Mouse (Mus musculus): ENCODE measurements around the gene Psen2. TPM values are rescaled to one million over a fixed set of nuclear protein-coding genes. Genes with fewer than 3 reads are reported as not detected.

Psen2 gene
- polyA plus RNA-seq (2014; fragmentation: Nextera tagmentation; extraction: Ambion mirVana): 7.4 and 8.3 TPM in 2 replicates

- H3K36me3 ChIP-seq (ENCODE audit: control insufficient read depth, insufficient read depth, low read length): no peaks in the 10 kb centered on the region
- H3K27ac ChIP-seq (replicated peaks; ENCODE audit: low read depth, low read length): no peak within 1 kb of the TSS
- H3K9ac ChIP-seq (ENCODE audit: low read length): no peak within 1 kb of the TSS
- no peaks in the 10 kb centered on the region for H3K9me3 ChIP-seq (ENCODE audit: control insufficient read depth, low read length)
- no peak within 1 kb of the TSS for H3K4me3 ChIP-seq (ENCODE audit: low read depth, low read length)
- DNase-seq (ENCODE audit: low spot score) (peak; percentile 57), ATAC-seq (ENCODE audit: insufficient number of reproducible peaks, low FRiP score, low TSS enrichment, low read depth) (no peak)
- H3K4me2 ChIP-seq (ENCODE audit: low read depth, severe bottlenecking): no peak within 1 kb of the TSS
- no peaks in the 10 kb centered on the region for H3K27me3 ChIP-seq (ENCODE audit: control insufficient read depth, insufficient read depth, low read length)
- WGBS: 25% methylated on average over 7 of the region's 7 CpGs
- H3K4me1 ChIP-seq (ENCODE audit: control insufficient read depth, insufficient read depth, low read length): no peaks in the 10 kb centered on the region
These were observed at the start of gene Psen2 for GRCm38 (mm10) chr1:180263364-180263997. Gene Psen2 (minus strand): TSS chr1:180263438.

GRCm38 (mm10) chr1:180312792-180313311 is 49.6 kb upstream of the Psen2 start:
- DNase-seq (ENCODE audit: low spot score) (no peak), ATAC-seq (ENCODE audit: insufficient number of reproducible peaks, low FRiP score, low TSS enrichment, low read depth) (no peak; the same call in 1 of the 2 replicates)

GRCm38 (mm10) chr1:180312286-180312685 is 49.0 kb upstream of the Psen2 start:
- Histone ChIP-seq H3K4me3 (ENCODE audit: low read depth, low read length) (no peak overlapping the region), H3K27ac (replicated peaks; ENCODE audit: low read depth, low read length) (no peak overlapping the region), H3K9me3 (ENCODE audit: control insufficient read depth, low read length) (no peaks in the 10 kb centered on the region), H3K27me3 (ENCODE audit: control insufficient read depth, insufficient read depth, low read length) (no peaks in the 10 kb centered on the region), H3K4me1 (ENCODE audit: control insufficient read depth, insufficient read depth, low read length) (peaks cover 3% of the 10 kb centered on the region; the same call in 1 of the 2 replicates), H3K4me2 (ENCODE audit: low read depth, severe bottlenecking) (no peak overlapping the region), H3K9ac (ENCODE audit: low read length) (no peak overlapping the region), H3K36me3 (ENCODE audit: control insufficient read depth, insufficient read depth, low read length) (no peaks in the 10 kb centered on the region)
- ATAC-seq (ENCODE audit: insufficient number of reproducible peaks, low FRiP score, low TSS enrichment, low read depth) (no peak), DNase-seq (ENCODE audit: low spot score) (no peak)
- 79% methylated on average over 6 of the region's 6 CpGs for WGBS

More at GRCm38 (mm10) chr1:180312792-180313311, 49.6 kb upstream of the Psen2 start:
- H3K4me3 ChIP-seq (ENCODE audit: low read depth, low read length): no peak overlapping the region
- peaks cover 3% of the 10 kb centered on the region; the same call in 1 of the 2 replicates for H3K4me1 ChIP-seq (ENCODE audit: control insufficient read depth, insufficient read depth, low read length)
- no peak overlapping the region for H3K9ac ChIP-seq (ENCODE audit: low read length)
- no peaks in the 10 kb centered on the region for H3K9me3 ChIP-seq (ENCODE audit: control insufficient read depth, low read length)
- H3K4me2 ChIP-seq (ENCODE audit: low read depth, severe bottlenecking): no peak overlapping the region
- H3K27ac ChIP-seq (replicated peaks; ENCODE audit: low read depth, low read length): no peak overlapping the region
- H3K27me3 ChIP-seq (ENCODE audit: control insufficient read depth, insufficient read depth, low read length): no peaks in the 10 kb centered on the region
- 57% methylated on average over 6 of the region's 6 CpGs for WGBS
- no peaks in the 10 kb centered on the region for H3K36me3 ChIP-seq (ENCODE audit: control insufficient read depth, insufficient read depth, low read length)

GRCm38 (mm10) chr1:180308897-180309296 is 45.7 kb upstream of the Psen2 start:
- no peak overlapping the region for H3K4me3 ChIP-seq (ENCODE audit: low read depth, low read length)
- no peak overlapping the region for H3K9ac ChIP-seq (ENCODE audit: low read length)
- H3K9me3 ChIP-seq (ENCODE audit: control insufficient read depth, low read length): no peaks in the 10 kb centered on the region
- 66% methylated on average over 4 of the region's 4 CpGs for WGBS
- H3K27me3 ChIP-seq (ENCODE audit: control insufficient read depth, insufficient read depth, low read length): no peaks in the 10 kb centered on the region
- no peak for ATAC-seq (ENCODE audit: insufficient number of reproducible peaks, low FRiP score, low TSS enrichment, low read depth)
- DNase-seq (ENCODE audit: low spot score): no peak
- no peak overlapping the region for H3K27ac ChIP-seq (replicated peaks; ENCODE audit: low read depth, low read length)
- no peak overlapping the region for H3K4me2 ChIP-seq (ENCODE audit: low read depth, severe bottlenecking)
- no peaks in the 10 kb centered on the region for H3K36me3 ChIP-seq (ENCODE audit: control insufficient read depth, insufficient read depth, low read length)
- peaks cover 3% of the 10 kb centered on the region; the same call in 1 of the 2 replicates for H3K4me1 ChIP-seq (ENCODE audit: control insufficient read depth, insufficient read depth, low read length)

- DNase-seq (ENCODE audit: low spot score) (no peak), ATAC-seq (ENCODE audit: insufficient number of reproducible peaks, low FRiP score, low TSS enrichment, low read depth) (no peak)
- no peaks in the 10 kb centered on the region for H3K4me1 ChIP-seq (ENCODE audit: control insufficient read depth, insufficient read depth, low read length)
- H3K27me3 ChIP-seq (ENCODE audit: control insufficient read depth, insufficient read depth, low read length): no peaks in the 10 kb centered on the region
- H3K4me3 ChIP-seq (ENCODE audit: low read depth, low read length): no peak overlapping the region
- no peak overlapping the region for H3K27ac ChIP-seq (replicated peaks; ENCODE audit: low read depth, low read length)
- 77% methylated on average over 2 of the region's 2 CpGs for WGBS
- H3K4me2 ChIP-seq (ENCODE audit: low read depth, severe bottlenecking): no peak overlapping the region
- no peak overlapping the region for H3K9ac ChIP-seq (ENCODE audit: low read length)
- no peaks in the 10 kb centered on the region for H3K36me3 ChIP-seq (ENCODE audit: control insufficient read depth, insufficient read depth, low read length)
- no peaks in the 10 kb centered on the region for H3K9me3 ChIP-seq (ENCODE audit: control insufficient read depth, low read length)
These were observed 44.4 kb upstream of the Psen2 start for GRCm38 (mm10) chr1:180307661-180308060.

GRCm38 (mm10) chr1:180306889-180307288 is 43.7 kb upstream of the Psen2 start:
- Histone ChIP-seq H3K36me3 (ENCODE audit: control insufficient read depth, insufficient read depth, low read length) (no peaks in the 10 kb centered on the region), H3K4me1 (ENCODE audit: control insufficient read depth, insufficient read depth, low read length) (no peaks in the 10 kb centered on the region), H3K9ac (ENCODE audit: low read length) (no peak overlapping the region), H3K27me3 (ENCODE audit: control insufficient read depth, insufficient read depth, low read length) (no peaks in the 10 kb centered on the region), H3K27ac (replicated peaks; ENCODE audit: low read depth, low read length) (no peak overlapping the region), H3K9me3 (ENCODE audit: control insufficient read depth, low read length) (no peaks in the 10 kb centered on the region), H3K4me2 (ENCODE audit: low read depth, severe bottlenecking) (no peak overlapping the region), H3K4me3 (ENCODE audit: low read depth, low read length) (no peak overlapping the region)
- ATAC-seq (ENCODE audit: insufficient number of reproducible peaks, low FRiP score, low TSS enrichment, low read depth) (no peak), DNase-seq (ENCODE audit: low spot score) (no peak)
- WGBS: 85% methylated on average over 9 of the region's 9 CpGs

- peaks cover 6% of the 10 kb centered on the region; the same call in 1 of the 2 replicates for H3K4me1 ChIP-seq (ENCODE audit: control insufficient read depth, insufficient read depth, low read length)
- no peak overlapping the region for H3K4me2 ChIP-seq (ENCODE audit: low read depth, severe bottlenecking)
- no peak for ATAC-seq (ENCODE audit: insufficient number of reproducible peaks, low FRiP score, low TSS enrichment, low read depth)
- DNase-seq (ENCODE audit: low spot score): no peak
- no peak overlapping the region for H3K9ac ChIP-seq (ENCODE audit: low read length)
- no peak overlapping the region for H3K4me3 ChIP-seq (ENCODE audit: low read depth, low read length)
- H3K27ac ChIP-seq (replicated peaks; ENCODE audit: low read depth, low read length): no peak overlapping the region
- no peaks in the 10 kb centered on the region for H3K27me3 ChIP-seq (ENCODE audit: control insufficient read depth, insufficient read depth, low read length)
- H3K36me3 ChIP-seq (ENCODE audit: control insufficient read depth, insufficient read depth, low read length): no peaks in the 10 kb centered on the region
- 79% methylated on average over 5 of the region's 5 CpGs for WGBS
- no peaks in the 10 kb centered on the region for H3K9me3 ChIP-seq (ENCODE audit: control insufficient read depth, low read length)
These were observed 40.4 kb upstream of the Psen2 start for GRCm38 (mm10) chr1:180303600-180303999.

- Histone ChIP-seq H3K27ac (replicated peaks; ENCODE audit: low read depth, low read length) (no peak overlapping the region), H3K27me3 (ENCODE audit: control insufficient read depth, insufficient read depth, low read length) (no peaks in the 10 kb centered on the region), H3K4me3 (ENCODE audit: low read depth, low read length) (no peak overlapping the region), H3K9ac (ENCODE audit: low read length) (no peak overlapping the region), H3K36me3 (ENCODE audit: control insufficient read depth, insufficient read depth, low read length) (no peaks in the 10 kb centered on the region), H3K4me1 (ENCODE audit: control insufficient read depth, insufficient read depth, low read length) (peaks cover 6% of the 10 kb centered on the region; the same call in 1 of the 2 replicates), H3K9me3 (ENCODE audit: control insufficient read depth, low read length) (no peaks in the 10 kb centered on the region), H3K4me2 (ENCODE audit: low read depth, severe bottlenecking) (no peak overlapping the region)
- DNase-seq (ENCODE audit: low spot score) (no peak), ATAC-seq (ENCODE audit: insufficient number of reproducible peaks, low FRiP score, low TSS enrichment, low read depth) (no peak)
- 72% methylated on average over 12 of the region's 12 CpGs for WGBS
These were observed 39.2 kb upstream of the Psen2 start for GRCm38 (mm10) chr1:180302253-180303120.
